Mouse (Mus musculus) embryonic fibroblast, embryonic 13.5 days (primary cell): ENCODE measurements at regions not wholly inside any gene's neighbourhood (a gene's known extent, or its start where the extent isn't known, plus 50 kb on each side); places are given as distances from the start of the nearest gene placed in this dataset.

Source experiments
- CTCF ChIP-seq: IDR thresholded peaks from 2 replicates; pipeline ENCODE4 v1.5.1; 2011; ENCODE audit warnings: mild to moderate bottlenecking, control low read depth, low read length, moderate library complexity, borderline replicate concordance; ENCODE audit not compliant: insufficient read depth
- POLR2A ChIP-seq: IDR thresholded peaks from 2 replicates; pipeline ENCODE4 v1.6.1; 2011; ENCODE audit warnings: low read depth, mild to moderate bottlenecking, control low read depth, low read length, moderate library complexity

- TF ChIP-seq POLR2A (no peak), CTCF (no peak)
Observed at GRCm38 (mm10) chr1:61524886-61525285, 113.7 kb upstream of the Pard3b start.
